Mouse (Mus musculus) kidney, postnatal 14 days (tissue): Measurements from ENCODE around the gene Nbl1.
A peak's percentile ranks its signal among the peaks of the same experiment; 100 is the strongest.

ENCODE experiments used
- DNase-seq: peaks from one replicate; pipeline ENCODE4 v3.0.0; 2022; ENCODE audit warnings: mixed read lengths

The Nbl1 gene

DNA sequence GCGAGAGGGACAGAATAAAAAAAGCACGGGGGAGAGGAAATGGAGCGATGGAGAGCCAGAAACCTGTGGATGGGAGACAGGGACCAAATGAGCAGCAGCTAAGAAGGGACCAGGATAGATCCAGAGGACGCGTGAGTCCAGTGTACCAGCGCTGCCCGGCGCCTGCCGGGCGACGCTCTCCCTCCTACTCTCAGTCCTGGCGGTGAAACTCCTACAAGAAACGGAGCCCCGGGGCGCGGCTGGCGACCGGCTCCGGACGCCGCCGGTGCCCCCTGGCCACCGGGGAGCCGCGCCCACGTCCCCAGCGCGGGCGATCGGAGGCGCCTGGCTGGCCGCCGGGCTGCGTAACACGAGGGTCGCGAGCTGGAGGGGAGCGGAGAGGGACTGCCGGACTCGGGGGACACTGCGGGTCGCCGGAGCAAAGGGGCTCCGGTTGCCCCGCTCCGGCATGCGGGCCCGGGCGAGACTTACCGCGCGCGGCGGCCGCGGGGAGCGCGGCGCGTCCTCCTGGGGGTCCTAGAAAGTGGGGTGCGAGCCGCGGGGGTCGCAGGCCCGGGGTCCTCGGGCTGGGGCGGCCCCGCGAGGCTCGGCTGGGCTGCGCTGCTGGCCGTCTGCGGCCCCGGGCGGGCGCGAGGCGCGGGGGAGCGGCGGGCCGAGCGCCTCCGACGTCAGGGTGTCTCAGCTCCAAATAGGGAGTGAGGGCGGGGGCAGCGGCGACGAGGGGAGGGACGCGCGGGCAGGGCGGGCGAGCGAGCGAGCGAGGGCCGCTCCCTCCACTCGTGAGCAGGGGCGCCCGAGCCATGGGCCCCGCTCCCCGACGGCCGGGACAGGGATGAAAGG, at the start of gene Nbl1:
Nbl1 (minus strand) TSS at position 638 of the 840 bp plus-strand sequence.
- peak; percentile 81 for DNase-seq

DNA sequence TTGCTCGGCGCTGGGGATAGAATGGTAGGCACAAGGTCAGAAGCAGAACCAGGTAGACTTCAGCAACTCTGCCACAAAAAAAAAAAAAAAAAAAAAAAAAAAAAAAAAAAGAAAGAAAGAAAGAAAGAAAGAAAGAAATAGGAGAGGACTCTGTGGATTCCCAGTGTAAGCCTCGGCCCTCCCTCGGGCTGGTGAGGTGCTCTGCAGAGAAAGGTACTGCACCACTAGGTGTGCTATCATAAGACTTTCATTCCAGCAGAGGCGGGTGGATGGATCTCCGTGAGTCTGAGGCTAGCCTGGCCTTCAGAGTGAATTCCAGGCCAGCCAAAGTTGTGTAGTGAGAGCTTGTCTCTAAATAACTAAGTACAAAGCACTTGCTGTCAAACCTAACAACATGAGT, 49.0 kb upstream of the Nbl1 start:
- no peak for DNase-seq

DNA sequence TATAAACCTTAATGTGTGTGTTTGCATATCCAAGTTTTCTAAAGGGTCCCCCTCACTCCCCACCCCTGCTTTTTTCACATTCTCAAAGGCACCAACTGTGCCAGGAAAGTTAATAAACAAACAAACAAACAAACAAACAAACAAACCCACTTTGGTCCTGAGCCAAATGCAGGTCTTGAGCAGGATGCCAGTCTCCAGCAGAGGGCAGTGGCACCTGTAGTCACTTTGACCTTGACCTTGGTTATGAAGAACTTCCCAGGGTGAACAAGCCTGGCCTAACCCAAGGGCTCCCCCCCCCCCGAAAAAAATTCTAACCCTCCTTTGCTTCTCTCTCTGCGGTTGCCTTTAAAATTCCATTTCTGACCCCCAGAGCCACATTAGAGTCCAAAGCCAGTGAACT, 47.5 kb upstream of the Nbl1 start:
- DNase-seq, result no peak

DNA sequence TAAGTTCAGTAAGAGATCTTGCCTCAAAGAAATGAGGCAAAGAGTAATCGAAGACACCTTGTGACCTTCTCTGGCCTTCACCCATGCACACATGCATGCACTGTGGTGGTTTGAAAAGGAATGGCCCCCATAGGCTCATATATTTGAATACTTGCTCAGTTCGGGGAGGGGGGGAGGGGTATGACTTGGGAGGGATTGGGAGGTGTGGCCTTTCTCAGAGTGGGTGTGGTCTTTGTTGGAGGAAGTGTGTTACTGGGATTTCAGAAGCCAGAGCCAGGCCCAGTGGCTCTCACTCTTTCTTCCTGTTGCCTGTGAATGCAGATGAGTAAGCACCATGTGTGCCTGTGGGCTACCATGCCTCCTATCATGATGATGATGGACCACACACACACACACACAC, 43.2 kb upstream of the Nbl1 start:
- no peak for DNase-seq

DNA sequence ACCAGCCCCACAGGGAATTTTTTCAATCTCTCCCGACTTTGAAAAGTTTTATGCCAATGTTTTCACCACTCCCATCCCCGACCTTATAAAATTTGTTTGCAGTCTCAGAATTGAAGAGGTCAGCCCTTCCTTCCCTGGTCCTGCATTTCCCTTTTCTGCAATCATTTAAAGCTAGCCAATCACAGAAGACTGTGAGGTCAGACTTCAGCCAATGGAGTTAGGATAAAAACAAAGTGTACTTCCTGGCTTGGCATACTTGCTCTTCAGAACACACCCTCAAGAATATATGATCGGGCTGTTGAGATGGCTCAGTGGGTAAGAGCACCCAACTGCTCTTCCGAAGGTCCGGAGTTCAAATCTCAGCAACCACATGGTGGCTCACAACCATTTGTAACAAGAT, 40.3 kb upstream of the Nbl1 start:
- no peak for DNase-seq

DNA sequence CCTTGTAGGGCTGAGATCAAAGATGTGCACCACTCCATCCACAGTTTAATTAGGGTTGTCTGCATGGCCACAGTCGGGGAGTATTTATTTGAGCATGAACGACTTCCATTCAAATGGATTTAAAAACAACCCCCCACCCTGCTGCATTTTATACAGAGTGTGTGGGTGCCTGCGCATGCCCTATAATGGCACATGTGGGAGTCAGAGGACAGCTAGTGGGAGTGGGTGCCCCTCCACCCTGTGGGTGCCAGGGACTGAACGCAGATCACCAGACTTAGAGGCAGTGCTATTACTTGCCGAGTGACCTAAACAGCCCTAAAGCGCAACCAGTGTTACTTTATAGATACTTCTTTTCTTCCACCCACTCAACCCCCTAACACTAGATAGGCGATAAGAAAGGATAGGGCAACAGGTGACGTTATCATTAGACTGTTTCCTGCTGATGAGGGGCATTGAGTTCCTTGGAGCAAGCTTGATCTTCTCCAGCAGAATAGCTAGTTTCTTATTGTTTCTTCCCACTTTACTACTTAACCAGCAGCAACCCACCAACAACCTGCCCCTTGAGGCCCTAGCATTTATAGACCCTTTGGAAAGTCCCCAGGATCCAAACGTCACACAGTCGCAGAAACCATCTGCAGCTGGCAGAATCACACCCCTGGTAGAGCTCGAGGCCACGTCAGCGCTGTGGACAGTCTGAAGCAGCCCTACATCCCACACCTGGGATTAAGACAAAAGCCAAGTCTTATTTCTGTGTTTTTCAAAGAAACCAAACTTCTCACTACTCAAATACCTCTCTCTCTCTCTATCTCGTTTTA, 39.3 kb upstream of the Nbl1 start:
- DNase-seq, result no peak

DNA sequence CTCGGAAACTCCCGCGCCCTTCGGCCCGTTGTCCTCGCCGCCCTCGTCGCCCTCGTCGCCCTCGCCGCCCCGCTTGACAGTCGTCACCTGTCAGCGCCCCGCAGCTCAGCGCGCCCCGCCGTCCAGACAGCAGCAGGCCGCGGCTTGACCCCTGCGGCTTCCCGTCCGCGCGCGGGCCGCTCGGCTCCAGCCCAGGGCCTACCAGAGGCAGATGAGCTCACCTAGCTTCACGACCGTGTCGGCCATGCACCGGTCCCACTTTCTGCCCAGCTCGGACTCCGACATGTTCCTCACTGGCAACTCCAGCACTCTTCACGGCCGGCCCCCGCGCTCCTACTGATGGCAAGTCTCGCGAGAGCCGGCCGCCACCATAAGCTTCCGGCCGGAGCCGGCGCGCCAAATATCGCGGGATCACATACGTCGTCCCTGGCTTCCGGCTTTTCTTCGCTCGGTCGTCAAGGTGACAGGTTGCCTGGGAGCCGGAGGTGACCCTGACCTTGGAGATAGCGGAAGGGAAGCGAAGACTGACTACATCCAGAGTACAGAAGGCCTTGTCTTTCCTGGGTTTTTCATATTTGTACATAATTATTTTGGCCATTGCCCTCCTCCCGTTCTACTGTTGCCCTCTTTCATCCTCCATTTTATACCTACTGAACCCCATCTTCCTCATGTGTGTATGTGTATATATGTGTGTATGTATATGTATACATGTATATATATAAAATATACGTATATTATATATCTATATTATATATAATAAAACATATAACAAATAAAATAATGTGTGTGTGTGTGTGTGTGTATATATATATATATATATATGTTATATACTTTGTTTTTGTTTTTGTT, 38.1 kb upstream of the Nbl1 start, which contains the start of gene Minos1:
Minos1 (minus strand) TSS at position 413 of the 849 bp plus-strand sequence.
- DNase-seq, result peak; percentile 99

DNA sequence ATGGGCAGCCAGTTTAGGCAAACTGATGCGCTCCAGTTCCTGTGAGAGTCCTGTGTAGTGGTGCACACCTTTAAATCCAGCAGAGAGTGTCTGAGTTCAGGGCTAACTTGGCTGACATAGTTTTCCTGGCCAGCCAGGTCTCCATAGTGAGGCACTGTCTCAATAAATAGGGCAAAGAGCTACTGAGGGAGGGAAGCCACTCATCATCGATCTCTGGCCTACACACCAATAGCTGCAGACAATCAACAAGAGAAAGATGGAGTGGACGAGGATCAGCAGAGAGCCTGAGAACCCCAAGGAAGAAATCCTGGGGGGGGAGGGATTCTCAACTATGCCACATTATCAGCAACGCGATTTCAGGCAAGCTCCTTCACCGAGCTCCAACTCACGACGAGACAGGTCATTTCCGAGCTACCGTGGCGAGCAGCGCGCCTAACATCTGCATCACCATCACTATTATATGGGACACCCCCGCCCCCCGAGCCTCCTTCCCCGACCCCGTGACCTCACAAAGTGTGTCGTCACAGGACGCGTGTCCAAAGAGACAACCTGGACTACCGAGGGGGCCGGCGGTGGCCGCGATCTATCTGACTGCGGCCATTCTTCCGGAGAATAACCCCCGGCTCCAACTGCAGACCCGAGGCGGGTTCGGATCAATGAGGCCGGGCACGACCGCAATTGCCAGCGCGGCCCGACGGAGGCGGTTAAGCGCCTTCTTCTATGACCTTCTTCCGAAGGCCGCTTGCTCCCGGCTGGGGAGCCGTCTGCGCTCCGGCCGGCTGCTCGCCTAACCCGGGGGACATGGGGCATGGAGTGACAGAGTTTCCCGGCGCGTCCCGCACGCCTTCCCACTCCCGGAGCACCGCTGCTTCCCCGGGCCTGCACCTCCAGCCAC, 37.3 kb upstream of the Nbl1 start:
- peak; percentile 49 for DNase-seq

DNA sequence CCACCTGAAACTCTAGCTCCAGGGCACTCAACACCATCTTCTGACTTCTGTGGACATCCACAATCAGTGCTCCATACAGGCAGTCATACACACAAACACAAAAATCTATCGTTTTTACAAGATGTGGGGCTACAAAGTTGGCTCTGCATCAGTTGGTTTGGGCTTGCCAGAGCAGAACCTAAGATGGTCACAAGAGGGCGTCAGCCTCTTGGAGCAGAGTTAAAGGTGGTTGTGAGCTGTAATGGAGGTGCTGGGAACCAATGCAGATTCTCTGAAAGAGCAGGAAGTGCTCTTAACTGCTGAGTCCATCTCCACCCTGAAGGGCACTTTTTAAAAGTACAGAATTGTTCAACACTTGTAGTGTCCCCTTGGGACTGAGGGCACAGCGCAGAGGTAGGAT, 33.7 kb upstream of the Nbl1 start:
- no peak for DNase-seq

DNA sequence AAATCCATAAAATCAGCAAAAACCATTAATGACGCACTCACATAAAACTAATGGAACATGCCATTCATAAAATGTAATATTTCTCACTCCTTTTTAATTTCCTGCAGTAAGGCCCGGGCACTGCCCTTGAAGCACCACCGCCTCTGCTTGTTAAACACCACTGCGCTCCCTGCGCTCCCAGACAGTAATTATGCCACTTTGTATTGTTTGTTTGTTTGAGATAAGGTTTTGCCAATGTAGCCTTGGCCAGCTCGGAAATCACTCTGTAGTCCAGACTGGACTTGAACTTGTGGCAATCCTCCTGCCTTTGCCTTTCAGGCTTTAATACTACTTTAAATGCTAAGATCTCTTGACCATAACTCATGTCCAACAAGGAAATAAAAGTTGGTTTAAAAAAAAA, 32.1 kb upstream of the Nbl1 start:
- no peak for DNase-seq

DNA sequence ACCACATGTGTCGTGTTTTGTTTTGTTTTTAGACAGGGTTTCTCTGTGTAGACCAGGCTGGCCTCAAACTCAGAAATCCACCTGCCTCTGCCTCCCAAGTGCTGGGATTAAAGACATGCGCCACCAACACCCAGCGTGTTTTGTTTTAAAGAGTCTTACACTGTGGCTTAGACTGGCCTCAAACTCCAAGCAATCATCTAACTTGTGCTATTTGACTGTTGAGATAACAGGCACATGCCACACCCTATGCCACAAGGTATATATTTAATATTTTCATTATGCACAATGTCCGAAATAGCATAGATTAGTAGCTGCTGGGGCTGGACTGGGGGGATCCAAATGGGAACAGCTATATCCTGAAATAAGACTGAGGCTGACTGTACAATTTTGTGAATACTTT, 29.8 kb upstream of the Nbl1 start:
- DNase-seq, result no peak

DNA sequence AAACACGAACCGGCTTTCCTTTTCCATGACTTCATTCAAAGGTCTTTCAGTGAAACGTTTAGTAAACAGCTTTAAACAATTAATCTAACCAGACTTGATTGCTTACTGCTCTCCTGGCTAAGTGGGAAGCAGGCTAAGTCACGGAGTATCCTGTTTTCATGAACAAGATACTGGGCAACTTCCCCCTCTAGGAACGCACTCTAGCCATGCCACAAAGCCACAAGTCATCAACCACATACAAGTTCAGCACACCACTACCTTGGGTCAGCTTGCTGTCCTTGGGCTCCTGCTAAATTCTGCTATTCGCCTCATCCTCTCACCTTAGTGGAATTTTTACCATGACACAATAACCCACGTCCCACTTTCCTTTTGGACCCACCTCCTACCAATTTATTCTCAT, 28.2 kb upstream of the Nbl1 start:
- no peak for DNase-seq

DNA sequence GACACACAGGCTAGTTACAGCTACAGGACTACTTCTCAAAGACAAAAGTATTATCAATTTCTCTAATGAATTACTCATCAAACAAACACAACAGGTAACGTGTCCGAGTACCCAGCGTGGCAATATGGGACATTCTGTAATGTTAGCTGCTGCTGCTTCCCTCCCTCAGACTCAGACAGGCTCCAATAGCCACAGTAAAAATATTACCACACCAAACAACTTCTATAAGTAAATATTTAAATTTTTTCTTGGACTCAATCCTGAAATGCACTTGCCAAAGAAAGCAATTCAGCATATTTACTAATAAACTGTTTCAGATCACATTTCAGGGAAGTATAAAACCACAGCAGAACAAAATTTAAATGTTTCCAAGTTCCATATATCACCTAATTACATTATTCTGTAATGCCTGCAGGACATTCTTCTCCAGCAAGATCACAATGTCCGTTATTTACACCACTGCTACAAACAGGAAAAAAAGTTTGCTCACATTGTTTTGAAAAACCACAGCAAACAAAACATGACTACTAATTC, 27.6 kb upstream of the Nbl1 start:
- no peak for DNase-seq

DNA sequence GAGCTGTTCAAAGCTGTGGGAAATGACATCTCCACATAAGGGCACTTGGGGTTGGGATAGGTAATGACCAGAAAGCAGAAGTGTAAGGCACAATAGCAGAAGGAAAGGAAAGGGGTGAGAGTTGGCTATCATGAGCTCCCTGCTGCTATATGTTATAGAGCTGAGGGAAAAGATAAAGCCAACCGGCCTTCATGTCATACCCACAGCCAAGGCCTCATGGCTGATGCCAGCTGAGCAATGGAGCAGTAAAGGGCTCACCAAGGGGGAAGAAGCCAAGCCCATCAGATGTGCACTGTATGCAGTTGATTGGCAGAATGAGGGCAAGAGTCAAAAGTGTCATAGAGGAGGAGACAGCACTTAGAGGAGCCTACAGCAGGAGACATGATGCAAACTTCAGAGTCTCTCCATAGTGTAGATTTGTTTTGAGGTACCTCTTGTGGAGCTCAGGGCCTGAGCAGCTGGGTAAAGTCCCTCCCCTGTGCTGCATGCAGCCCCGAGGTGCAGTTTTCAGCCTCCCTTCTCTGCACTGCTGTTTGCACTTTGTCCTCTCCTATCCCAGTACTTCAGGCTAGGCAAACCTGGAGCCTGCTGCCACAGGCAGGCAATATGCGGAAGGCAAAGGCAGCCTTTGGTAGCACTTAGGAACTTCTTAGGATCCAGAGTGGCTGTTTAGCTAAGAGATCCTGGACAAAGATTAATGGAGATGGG, 23.7 kb upstream of the Nbl1 start:
- DNase-seq, result peak; percentile 52

DNA sequence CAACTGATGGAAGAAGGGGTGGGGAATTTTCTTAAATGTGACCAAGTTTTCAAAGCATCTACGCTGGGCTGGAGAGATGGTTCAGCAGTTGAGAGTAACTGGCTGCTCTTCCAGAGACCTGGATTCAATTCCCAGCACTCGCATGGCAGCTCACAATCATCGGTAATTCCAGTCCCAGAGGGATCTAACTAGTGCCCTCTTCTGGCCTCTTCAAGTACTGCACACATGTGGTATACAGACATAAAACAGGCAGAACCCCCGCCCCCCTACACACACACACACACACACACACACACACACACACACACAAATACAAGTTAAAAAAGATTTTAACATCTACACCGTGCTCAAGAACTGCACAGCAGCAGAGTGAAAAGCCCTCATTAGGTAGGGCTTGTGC, 22.9 kb upstream of the Nbl1 start:
- no peak for DNase-seq

DNA sequence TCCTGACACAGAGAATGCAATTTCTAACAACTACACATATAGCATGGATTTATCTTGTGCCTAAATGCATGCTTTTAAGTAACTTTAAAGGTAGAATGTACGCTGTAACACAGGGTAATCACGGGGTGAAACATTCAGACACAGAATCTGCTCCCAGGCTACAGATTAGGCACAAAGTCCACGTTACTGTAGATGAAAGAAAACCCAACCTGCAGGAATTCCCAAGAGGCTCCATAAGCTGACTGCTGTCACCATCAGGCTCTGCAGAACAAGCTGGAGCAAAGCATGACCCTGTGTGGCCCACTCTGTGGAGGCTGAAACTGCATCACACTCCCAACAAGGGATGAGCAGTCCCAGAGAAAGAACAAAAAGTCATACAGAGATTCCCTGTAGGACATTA, 19.7 kb upstream of the Nbl1 start:
- DNase-seq, result no peak

DNA sequence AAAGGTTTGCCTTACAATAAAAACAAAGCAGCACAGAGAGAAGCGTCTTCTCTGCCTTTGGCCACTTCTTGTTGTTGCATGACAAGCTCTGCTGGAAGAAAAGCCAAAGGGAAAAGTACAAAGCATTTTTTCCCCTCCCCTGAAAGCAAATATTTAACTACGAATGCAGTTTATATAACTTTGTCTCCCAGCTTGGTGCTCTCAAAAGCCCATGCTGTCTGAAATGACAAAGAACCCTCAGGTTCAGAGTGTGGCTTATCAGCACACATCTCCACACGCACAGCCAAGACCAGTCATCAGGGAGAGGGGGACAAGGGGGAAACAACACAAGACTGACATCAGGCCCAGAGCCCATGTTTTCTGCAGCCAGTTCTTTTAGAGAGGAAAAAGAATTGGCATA, 18.6 kb upstream of the Nbl1 start:
- peak; percentile 60 for DNase-seq

DNA sequence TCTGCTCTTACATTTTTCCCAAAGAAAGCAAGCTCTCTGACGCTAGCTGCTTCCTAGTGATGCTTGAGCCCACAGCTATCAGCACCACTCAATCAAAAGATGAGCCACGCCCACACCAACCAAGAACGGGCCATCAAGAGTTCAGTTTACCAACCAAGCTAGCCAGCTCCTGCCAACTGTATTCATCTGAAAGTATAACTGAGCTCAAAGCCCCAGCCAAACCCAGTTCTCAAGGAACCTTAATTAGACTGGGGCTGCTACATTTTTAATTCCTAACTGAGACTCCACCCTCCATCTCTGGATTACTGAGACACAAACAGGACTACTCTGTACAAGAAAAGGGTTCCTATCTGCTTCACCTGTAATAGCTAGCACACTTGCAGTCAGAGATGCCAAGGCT, 18.1 kb upstream of the Nbl1 start:
- peak; percentile 37 for DNase-seq

DNA sequence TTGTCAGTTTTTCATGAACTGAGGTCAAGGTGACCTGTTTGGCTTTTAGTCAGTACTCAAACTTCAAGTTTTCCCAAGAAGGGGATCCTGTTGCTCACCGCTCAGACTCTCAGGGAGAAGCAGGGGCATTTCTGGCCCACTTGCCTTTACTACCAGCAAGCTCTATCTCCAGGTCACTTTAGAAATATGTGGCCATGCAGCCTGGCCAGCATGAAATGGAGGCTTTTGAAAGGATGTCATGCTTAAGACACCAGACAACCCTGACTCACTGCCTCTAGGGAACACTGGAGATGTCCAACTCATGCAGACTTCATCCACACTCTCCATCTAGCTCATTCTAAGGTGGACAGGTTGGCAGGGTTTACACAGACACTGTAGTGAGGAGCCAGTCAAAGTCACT, 12.7 kb upstream of the Nbl1 start:
- no peak for DNase-seq

DNA sequence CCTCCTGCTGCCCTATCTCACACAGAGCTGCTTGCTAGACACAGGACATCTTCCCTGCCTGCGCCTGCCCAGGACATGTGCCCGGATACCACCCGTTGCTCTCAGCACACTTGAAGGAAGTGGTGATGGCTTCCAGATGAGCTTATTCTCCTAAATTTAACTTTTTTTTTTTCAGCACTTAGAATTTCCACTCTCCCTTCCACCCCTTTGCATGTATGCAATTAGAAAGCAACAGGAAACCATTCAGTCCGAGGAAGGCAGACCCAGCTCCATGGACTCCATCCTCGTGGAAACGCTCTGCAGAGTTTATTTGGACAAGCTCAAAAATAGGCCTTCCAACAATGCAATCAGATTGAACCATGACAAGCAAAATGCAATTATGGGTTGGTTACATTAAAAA, 8.8 kb upstream of the Nbl1 start:
- DNase-seq, result no peak

DNA sequence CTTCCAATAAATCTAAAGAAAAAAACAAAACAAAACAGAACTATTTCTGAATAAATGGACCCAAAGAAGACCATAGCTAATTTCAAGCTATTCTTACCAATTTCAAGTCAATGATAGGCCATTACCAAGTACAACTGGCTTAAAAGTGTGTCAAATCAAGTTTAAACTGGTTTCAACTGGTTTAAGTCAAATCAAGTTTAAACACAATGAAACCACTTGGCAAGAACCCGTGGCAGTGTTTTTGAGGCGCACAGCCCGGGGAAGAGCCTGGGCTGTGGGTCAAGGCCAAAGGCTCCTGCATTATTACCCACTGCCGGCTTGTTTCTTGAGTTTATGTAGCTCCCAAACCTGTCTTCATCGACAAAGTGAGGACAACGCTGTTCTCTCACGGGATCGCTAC, 7.5 kb upstream of the Nbl1 start:
- DNase-seq, result no peak
